Mouse (Mus musculus): ENCODE measurements around the gene 1700056E22Rik. TPM values are rescaled to one million over a fixed set of nuclear protein-coding genes. Genes with fewer than 3 reads are reported as not detected.

1700056E22Rik gene
- polyA plus RNA-seq, 1 experiment from 2014 or later = 2.5 TPM

GRCm38 (mm10) chr1:184046070-184046677, 12.1 kb upstream of the 1700056E22Rik start:
- WGBS (ENCODE audit: insufficient replicate concordance) = 59% methylated on average over 6 of the region's 6 CpGs
- no peak for ATAC-seq (replicated peaks; ENCODE audit: insufficient number of reproducible peaks, low FRiP score, low TSS enrichment)

GRCm38 (mm10) chr1:184043391-184043790, 9.3 kb upstream of the 1700056E22Rik start:
- Histone ChIP-seq H3K9me3 (replicated peaks; ENCODE audit: control insufficient read depth, low read length) (no peaks in the 10 kb centered on the region), H3K4me1 (ENCODE audit: control insufficient read depth, insufficient read depth, low read length) (peaks cover 20% of the 10 kb centered on the region), H3K9ac (ENCODE audit: low read depth, low read length) (no peak overlapping the region), H3K4me2 (no peak overlapping the region), H3K4me3 (ENCODE audit: low read depth, low read length) (no peak overlapping the region), H3K36me3 (ENCODE audit: control insufficient read depth, insufficient read depth, low read length) (0 out of 2 replicates have a peak, but pooled peaks cover 2% of the 10 kb centered on the region), H3K27ac (ENCODE audit: low read depth, low read length) (no peak overlapping the region), H3K27me3 (ENCODE audit: control insufficient read depth, insufficient read depth, low read length) (no peaks in the 10 kb centered on the region)
- ATAC-seq (replicated peaks; ENCODE audit: insufficient number of reproducible peaks, low FRiP score, low TSS enrichment) = no peak
- 86% methylated on average over 6 of the region's 6 CpGs for WGBS (ENCODE audit: insufficient replicate concordance)

More at GRCm38 (mm10) chr1:184046070-184046677, 12.1 kb upstream of the 1700056E22Rik start:
- Histone ChIP-seq H3K36me3 (ENCODE audit: control insufficient read depth, insufficient read depth, low read length) (no peaks in the 10 kb centered on the region), H3K27ac (ENCODE audit: low read depth, low read length) (no peak overlapping the region), H3K4me2 (no peak overlapping the region), H3K27me3 (ENCODE audit: control insufficient read depth, insufficient read depth, low read length) (no peaks in the 10 kb centered on the region), H3K4me3 (ENCODE audit: low read depth, low read length) (no peak overlapping the region), H3K4me1 (ENCODE audit: control insufficient read depth, insufficient read depth, low read length) (peaks cover 15% of the 10 kb centered on the region), H3K9ac (ENCODE audit: low read depth, low read length) (no peak overlapping the region), H3K9me3 (replicated peaks; ENCODE audit: control insufficient read depth, low read length) (no peaks in the 10 kb centered on the region)

GRCm38 (mm10) chr1:184042745-184043144, 8.6 kb upstream of the 1700056E22Rik start:
- Histone ChIP-seq H3K27me3 (ENCODE audit: control insufficient read depth, insufficient read depth, low read length) (no peaks in the 10 kb centered on the region), H3K9ac (ENCODE audit: low read depth, low read length) (peak overlapping the region; percentile 43; the same call in 1 of the 2 replicates), H3K4me1 (ENCODE audit: control insufficient read depth, insufficient read depth, low read length) (peaks cover 20% of the 10 kb centered on the region), H3K9me3 (replicated peaks; ENCODE audit: control insufficient read depth, low read length) (no peaks in the 10 kb centered on the region), H3K4me3 (ENCODE audit: low read depth, low read length) (no peak overlapping the region), H3K36me3 (ENCODE audit: control insufficient read depth, insufficient read depth, low read length) (peaks cover 3% of the 10 kb centered on the region; the same call in 1 of the 2 replicates), H3K27ac (ENCODE audit: low read depth, low read length) (peak overlapping the region; percentile 88), H3K4me2 (no peak overlapping the region)
- 61% methylated on average over 9 of the region's 9 CpGs for WGBS (ENCODE audit: insufficient replicate concordance)
- no peak for ATAC-seq (replicated peaks; ENCODE audit: insufficient number of reproducible peaks, low FRiP score, low TSS enrichment)

GRCm38 (mm10) chr1:184041778-184042573, 7.9 kb upstream of the 1700056E22Rik start:
- Histone ChIP-seq H3K4me1 (ENCODE audit: control insufficient read depth, insufficient read depth, low read length) (peaks cover 17% of the 10 kb centered on the region; the same call in 1 of the 2 replicates), H3K36me3 (ENCODE audit: control insufficient read depth, insufficient read depth, low read length) (peaks cover 4% of the 10 kb centered on the region; the same call in 1 of the 2 replicates), H3K4me2 (peak overlapping the region; percentile 14), H3K4me3 (ENCODE audit: low read depth, low read length) (no peak overlapping the region), H3K9ac (ENCODE audit: low read depth, low read length) (peak overlapping the region; percentile 43), H3K27me3 (ENCODE audit: control insufficient read depth, insufficient read depth, low read length) (no peaks in the 10 kb centered on the region), H3K9me3 (replicated peaks; ENCODE audit: control insufficient read depth, low read length) (no peaks in the 10 kb centered on the region), H3K27ac (ENCODE audit: low read depth, low read length) (peak overlapping the region; percentile 88)
- 39% methylated on average over 9 of the region's 9 CpGs for whole genome bisulfite sequencing (ENCODE audit: insufficient replicate concordance)
- peak; percentile 62; the same call in 1 of the 2 replicates for ATAC-seq (replicated peaks; ENCODE audit: insufficient number of reproducible peaks, low FRiP score, low TSS enrichment)

- no peak for ATAC-seq (replicated peaks; ENCODE audit: insufficient number of reproducible peaks, low FRiP score, low TSS enrichment)
- Histone ChIP-seq H3K4me2 (no peak overlapping the region; the same call in 1 of the 2 replicates), H3K4me1 (ENCODE audit: control insufficient read depth, insufficient read depth, low read length) (peaks cover 25% of the 10 kb centered on the region)
Measured at GRCm38 (mm10) chr1:184040906-184041305, 6.8 kb upstream of the 1700056E22Rik start.

GRCm38 (mm10) chr1:184040181-184040580, 6.1 kb upstream of the 1700056E22Rik start:
- Histone ChIP-seq H3K4me2 (peak overlapping the region; percentile 16; the same call in 1 of the 2 replicates), H3K27ac (ENCODE audit: low read depth, low read length) (0 out of 2 replicates have a peak overlapping the region, but pooled peaks have one; percentile 88), H3K36me3 (ENCODE audit: control insufficient read depth, insufficient read depth, low read length) (peaks cover 4% of the 10 kb centered on the region; the same call in 1 of the 2 replicates), H3K9ac (ENCODE audit: low read depth, low read length) (no peak overlapping the region), H3K4me1 (ENCODE audit: control insufficient read depth, insufficient read depth, low read length) (peaks cover 28% of the 10 kb centered on the region), H3K4me3 (ENCODE audit: low read depth, low read length) (no peak overlapping the region), H3K9me3 (replicated peaks; ENCODE audit: control insufficient read depth, low read length) (no peaks in the 10 kb centered on the region), H3K27me3 (ENCODE audit: control insufficient read depth, insufficient read depth, low read length) (no peaks in the 10 kb centered on the region)
- 92% methylated on average over 11 of the region's 11 CpGs for WGBS (ENCODE audit: insufficient replicate concordance)
- no peak for ATAC-seq (replicated peaks; ENCODE audit: insufficient number of reproducible peaks, low FRiP score, low TSS enrichment)

More at GRCm38 (mm10) chr1:184040906-184041305, 6.8 kb upstream of the 1700056E22Rik start:
- H3K27ac ChIP-seq (ENCODE audit: low read depth, low read length) = peak overlapping the region; percentile 88
- WGBS (ENCODE audit: insufficient replicate concordance) = 74% methylated on average over 1 of the region's 1 CpGs
- peaks cover 4% of the 10 kb centered on the region; the same call in 1 of the 2 replicates for H3K36me3 ChIP-seq (ENCODE audit: control insufficient read depth, insufficient read depth, low read length)
- H3K9me3 ChIP-seq (replicated peaks; ENCODE audit: control insufficient read depth, low read length) = no peaks in the 10 kb centered on the region
- no peak overlapping the region for H3K4me3 ChIP-seq (ENCODE audit: low read depth, low read length)
- H3K27me3 ChIP-seq (ENCODE audit: control insufficient read depth, insufficient read depth, low read length) = no peaks in the 10 kb centered on the region
- H3K9ac ChIP-seq (ENCODE audit: low read depth, low read length) = no peak overlapping the region

GRCm38 (mm10) chr1:184039301-184039700, 5.2 kb upstream of the 1700056E22Rik start:
- WGBS (ENCODE audit: insufficient replicate concordance) = 85% methylated on average over 10 of the region's 10 CpGs
- Histone ChIP-seq H3K4me3 (ENCODE audit: low read depth, low read length) (no peak overlapping the region), H3K4me2 (no peak overlapping the region), H3K9ac (ENCODE audit: low read depth, low read length) (no peak overlapping the region), H3K36me3 (ENCODE audit: control insufficient read depth, insufficient read depth, low read length) (peaks cover 4% of the 10 kb centered on the region; the same call in 1 of the 2 replicates), H3K27ac (ENCODE audit: low read depth, low read length) (no peak overlapping the region), H3K9me3 (replicated peaks; ENCODE audit: control insufficient read depth, low read length) (no peaks in the 10 kb centered on the region), H3K4me1 (ENCODE audit: control insufficient read depth, insufficient read depth, low read length) (peaks cover 28% of the 10 kb centered on the region), H3K27me3 (ENCODE audit: control insufficient read depth, insufficient read depth, low read length) (no peaks in the 10 kb centered on the region)
- ATAC-seq (replicated peaks; ENCODE audit: insufficient number of reproducible peaks, low FRiP score, low TSS enrichment) = no peak

- H3K27ac ChIP-seq (ENCODE audit: low read depth, low read length) = no peak overlapping the region
- H3K4me3 ChIP-seq (ENCODE audit: low read depth, low read length) = no peak overlapping the region
- no peak overlapping the region; the same call in 1 of the 2 replicates for H3K4me2 ChIP-seq
- peaks cover 4% of the 10 kb centered on the region; the same call in 1 of the 2 replicates for H3K36me3 ChIP-seq (ENCODE audit: control insufficient read depth, insufficient read depth, low read length)
- no peaks in the 10 kb centered on the region for H3K27me3 ChIP-seq (ENCODE audit: control insufficient read depth, insufficient read depth, low read length)
- H3K4me1 ChIP-seq (ENCODE audit: control insufficient read depth, insufficient read depth, low read length) = peaks cover 29% of the 10 kb centered on the region
- 78% methylated on average over 4 of the region's 4 CpGs for WGBS (ENCODE audit: insufficient replicate concordance)
- no peaks in the 10 kb centered on the region for H3K9me3 ChIP-seq (replicated peaks; ENCODE audit: control insufficient read depth, low read length)
- ATAC-seq (replicated peaks; ENCODE audit: insufficient number of reproducible peaks, low FRiP score, low TSS enrichment) = no peak
- no peak overlapping the region for H3K9ac ChIP-seq (ENCODE audit: low read depth, low read length)
Measured at GRCm38 (mm10) chr1:184037802-184038201, 3.7 kb upstream of the 1700056E22Rik start.

All from heart, embryonic 11.5 days (tissue).